Mouse (Mus musculus) intestine, embryonic 15.5 days (tissue): ENCODE measurements around the gene Jag1. TPM values are rescaled to one million over a fixed set of nuclear protein-coding genes. Genes with fewer than 3 reads are reported as not detected.

Experiments used
- ATAC-seq: fragments of 200-750 bp; cut with Nextera tagmentation; 2 replicates; pipeline ENCODE4 v1.8.0; 2017; ENCODE audit warnings: moderate TSS enrichment, moderate library complexity
- H3K27ac ChIP-seq: fragments of 300-500 bp; sonication (generic); 2 replicates; pipeline ENCODE4 v1.5.1; 2015; ENCODE audit warnings: mild to moderate bottlenecking, inconsistent platforms
- H3K27me3 ChIP-seq: fragments of 300-500 bp; sonication (generic); replicated peaks from 2 replicates; pipeline ENCODE4 v1.6.1; 2015; ENCODE audit warnings: inconsistent platforms
- H3K36me3 ChIP-seq: fragments of 300-500 bp; sonication (generic); 2 replicates; pipeline ENCODE4 v1.6.1; 2015; ENCODE audit warnings: inconsistent platforms
- H3K4me1 ChIP-seq: fragments of 300-500 bp; sonication (generic); replicated peaks from 2 replicates; pipeline ENCODE4 v1.6.1; 2015; ENCODE audit warnings: inconsistent platforms
- H3K4me2 ChIP-seq: fragments of 300-500 bp; sonication (generic); replicated peaks from 2 replicates; pipeline ENCODE4 v1.6.1; 2015; ENCODE audit warnings: mild to moderate bottlenecking, inconsistent platforms
- H3K4me3 ChIP-seq: fragments of 300-500 bp; sonication (generic); replicated peaks from 2 replicates; pipeline ENCODE4 v1.5.1; 2015; ENCODE audit warnings: inconsistent platforms
- H3K9ac ChIP-seq: fragments of 300-500 bp; sonication (generic); 2 replicates; pipeline ENCODE4 v1.6.1; 2015; ENCODE audit warnings: inconsistent platforms
- H3K9me3 ChIP-seq: fragments of 300-500 bp; sonication (generic); 2 replicates; pipeline ENCODE4 v1.6.1; 2016; ENCODE audit warnings: inconsistent platforms
- WGBS: fragments of 180-500 bp; shearing (Covaris S2); methylation state at CpG from one replicate; pipeline ENCODE4 v1.1.7; 2015; 5-methylcytosine and 5-hydroxymethylcytosine counted together
- polyA plus RNA-seq: library from polyadenylated mRNA; unstranded; fragments of >200 nt; fragmentation: Nextera tagmentation; extraction: Ambion mirVana; gene quantifications from 2 replicates; pipeline ENCODE4 v1.2.1, GENCODE M21; 2015

Jag1 gene
- polyA plus RNA-seq, 1 experiment from 2014 or later = 18.3 TPM

DNA sequence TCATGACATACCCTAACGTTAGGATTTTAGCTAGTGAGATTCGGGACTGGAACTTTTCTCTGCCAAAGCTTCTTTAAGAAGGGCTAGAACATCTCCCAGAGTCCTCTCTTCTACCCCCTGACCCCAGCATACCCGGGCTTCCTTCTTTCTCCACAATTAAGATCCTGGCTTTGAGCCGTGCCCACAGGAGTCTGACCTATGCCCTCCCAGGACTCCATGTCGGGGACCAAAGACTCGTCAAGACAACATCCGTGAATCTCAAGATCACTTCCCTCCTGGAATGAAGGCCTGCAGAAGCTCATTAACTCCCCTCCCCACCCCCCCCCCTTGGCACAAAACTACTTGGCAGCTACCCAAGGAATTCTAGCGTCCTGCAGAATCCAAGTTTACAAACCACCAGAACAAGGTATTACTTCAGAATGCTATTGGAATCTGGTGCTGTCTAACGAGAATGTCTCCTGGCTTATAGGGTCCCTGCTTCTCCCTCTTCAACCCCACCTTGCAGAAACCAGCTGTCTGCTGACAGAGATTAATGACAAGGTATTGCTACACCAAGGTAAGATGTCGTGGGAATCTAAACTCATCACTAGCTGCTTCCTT lies 36.6 kb downstream of the Jag1 start:
- no peaks in the 10 kb centered on the region for H3K9me3 ChIP-seq
- no peak overlapping the region for H3K27ac ChIP-seq
- no peaks in the 10 kb centered on the region for H3K27me3 ChIP-seq
- WGBS = 33% methylated on average over 10 of the region's 10 CpGs
- no peak overlapping the region for H3K4me3 ChIP-seq
- H3K9ac ChIP-seq = no peak overlapping the region
- H3K4me1 ChIP-seq = peaks cover 11% of the 10 kb centered on the region; the same call in 1 of the 2 replicates
- H3K4me2 ChIP-seq = no peak overlapping the region
- peaks cover 4% of the 10 kb centered on the region; the same call in 1 of the 2 replicates for H3K36me3 ChIP-seq
- ATAC-seq = 0 out of 2 replicates have a peak, but pooled peaks have one; percentile 28

GRCm38 (mm10) chr2:137078771-137079170 lies 37.7 kb downstream of the Jag1 start:
- Histone ChIP-seq H3K36me3 (no peaks in the 10 kb centered on the region), H3K9ac (no peak overlapping the region), H3K27ac (0 out of 2 replicates have a peak overlapping the region, but pooled peaks have one; percentile 0), H3K4me3 (no peak overlapping the region), H3K9me3 (no peaks in the 10 kb centered on the region), H3K4me2 (no peak overlapping the region), H3K4me1 (peaks cover 11% of the 10 kb centered on the region; the same call in 1 of the 2 replicates), H3K27me3 (no peaks in the 10 kb centered on the region)
- WGBS = 64% methylated on average over 4 of the region's 4 CpGs
- no peak for ATAC-seq

GRCm38 (mm10) chr2:137074313-137074620 lies 42.2 kb downstream of the Jag1 start:
- no peaks in the 10 kb centered on the region for H3K9me3 ChIP-seq
- H3K4me3 ChIP-seq = no peak overlapping the region
- H3K9ac ChIP-seq = no peak overlapping the region
- no peak for ATAC-seq
- no peak overlapping the region for H3K27ac ChIP-seq
- no peaks in the 10 kb centered on the region for H3K4me1 ChIP-seq
- no peaks in the 10 kb centered on the region for H3K36me3 ChIP-seq
- no peak overlapping the region for H3K4me2 ChIP-seq
- WGBS = 42% methylated on average over 2 of the region's 2 CpGs
- H3K27me3 ChIP-seq = no peaks in the 10 kb centered on the region

DNA sequence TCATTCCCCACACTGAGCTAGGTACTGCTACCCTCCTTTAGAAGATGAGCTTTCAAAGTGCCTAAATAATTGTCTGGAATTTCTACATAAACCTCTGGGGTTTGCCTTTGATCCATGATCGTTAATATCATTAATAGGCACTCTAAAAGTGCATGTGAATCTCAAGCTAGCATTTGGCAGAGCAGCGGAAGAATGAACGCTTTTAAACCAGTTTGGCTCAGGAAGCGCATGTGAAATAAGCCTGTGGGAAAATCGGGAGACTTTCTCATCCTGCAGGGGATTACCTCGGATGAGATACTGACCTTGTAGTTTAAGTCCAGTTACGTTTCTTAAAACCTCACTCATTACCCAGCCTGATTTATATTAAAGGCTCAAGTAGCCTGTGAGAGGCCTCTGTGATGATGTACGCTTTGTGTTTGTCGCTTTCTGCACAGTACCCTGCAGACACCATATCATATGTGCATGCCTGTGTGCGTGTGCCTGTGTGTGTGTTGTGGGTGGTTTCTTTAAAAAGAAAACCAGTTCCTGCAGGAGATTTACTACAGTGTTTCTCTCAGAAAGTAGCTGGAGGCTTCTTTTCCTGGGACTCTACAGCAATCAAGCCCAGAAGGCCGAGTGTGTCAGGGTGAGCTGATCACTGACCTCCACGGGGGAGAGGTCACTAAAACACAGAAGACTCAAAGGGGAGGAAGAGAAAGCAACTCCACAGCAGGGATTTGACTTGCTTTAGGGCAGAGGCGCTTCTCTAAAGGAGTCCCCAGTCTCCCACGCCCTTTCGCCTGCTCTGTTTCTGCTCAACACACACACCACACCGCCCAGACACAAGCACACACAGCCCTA lies 42.8 kb downstream of the Jag1 start:
- ATAC-seq = no peak
- no peaks in the 10 kb centered on the region for H3K9me3 ChIP-seq
- H3K27me3 ChIP-seq = no peaks in the 10 kb centered on the region
- H3K27ac ChIP-seq = 0 out of 2 replicates have a peak overlapping the region, but pooled peaks have one; percentile 9
- no peaks in the 10 kb centered on the region for H3K4me1 ChIP-seq
- H3K9ac ChIP-seq = no peak overlapping the region
- H3K4me3 ChIP-seq = no peak overlapping the region
- 54% methylated on average over 16 of the region's 16 CpGs for WGBS
- no peaks in the 10 kb centered on the region for H3K36me3 ChIP-seq
- no peak overlapping the region for H3K4me2 ChIP-seq

DNA sequence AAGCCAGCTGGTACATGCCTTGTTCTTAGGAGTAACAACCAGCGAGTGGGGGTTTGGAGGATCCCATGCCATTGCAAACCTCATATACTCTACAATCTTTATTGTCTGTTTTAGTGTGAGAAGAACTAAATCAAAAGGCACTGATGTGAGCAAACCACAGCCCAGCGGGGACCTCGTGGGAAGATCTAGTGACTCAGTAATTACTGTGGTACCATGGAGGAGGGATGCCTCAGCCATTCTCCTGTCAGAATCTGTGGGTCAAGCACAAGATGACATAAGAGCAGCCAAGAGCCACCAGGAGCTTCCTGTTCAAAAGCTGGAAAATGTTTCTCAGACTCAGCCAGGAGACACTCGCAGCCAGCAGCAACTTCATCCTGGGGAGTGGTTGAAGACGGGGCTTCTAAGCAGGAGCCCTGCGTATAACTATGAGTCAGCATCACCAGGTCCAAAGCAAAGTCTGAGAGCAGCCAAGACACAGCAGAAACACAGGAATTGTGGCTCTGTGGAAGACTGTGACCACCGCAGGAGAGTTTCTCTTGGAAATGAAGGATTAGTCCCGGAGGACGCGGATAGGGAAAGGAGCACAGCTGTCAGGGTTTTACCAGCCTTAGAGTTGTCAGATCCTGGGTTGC lies 48.8 kb downstream of the Jag1 start:
- Histone ChIP-seq H3K36me3 (no peaks in the 10 kb centered on the region), H3K9me3 (no peaks in the 10 kb centered on the region), H3K27ac (no peak overlapping the region), H3K4me2 (no peak overlapping the region), H3K9ac (no peak overlapping the region), H3K4me3 (no peak overlapping the region), H3K27me3 (no peaks in the 10 kb centered on the region), H3K4me1 (no peaks in the 10 kb centered on the region)
- 76% methylated on average over 10 of the region's 10 CpGs for WGBS
- ATAC-seq = no peak

- Histone ChIP-seq H3K9ac (no peak overlapping the region), H3K27ac (no peak overlapping the region), H3K36me3 (no peaks in the 10 kb centered on the region), H3K4me3 (no peak overlapping the region), H3K9me3 (no peaks in the 10 kb centered on the region), H3K4me2 (no peak overlapping the region), H3K4me1 (no peaks in the 10 kb centered on the region), H3K27me3 (no peaks in the 10 kb centered on the region)
- WGBS = 81% methylated on average over 3 of the region's 3 CpGs
- ATAC-seq = no peak
Observed at GRCm38 (mm10) chr2:137064513-137064912, 51.9 kb downstream of the Jag1 start.

DNA sequence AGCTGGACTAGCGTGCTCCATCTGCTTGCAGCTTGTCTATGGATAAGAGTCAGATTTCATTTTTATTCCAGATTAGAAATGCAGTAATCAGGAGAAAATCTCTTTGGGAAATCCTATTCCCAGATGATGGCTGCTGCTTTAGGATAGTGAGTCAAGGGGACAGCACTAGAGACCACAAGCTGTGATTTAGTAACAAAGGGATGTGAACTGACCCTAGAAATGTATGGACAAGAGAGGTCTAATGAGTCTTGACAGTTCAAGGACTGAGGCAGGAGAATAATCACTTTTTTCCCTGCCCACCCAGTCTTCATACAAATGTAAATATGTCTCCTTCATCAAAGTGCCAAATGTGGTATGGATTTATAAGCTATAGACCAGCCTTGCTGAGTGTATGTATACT lies 52.6 kb downstream of the Jag1 start:
- no peak overlapping the region for H3K4me2 ChIP-seq
- H3K9me3 ChIP-seq = no peaks in the 10 kb centered on the region
- no peak overlapping the region for H3K4me3 ChIP-seq
- no peaks in the 10 kb centered on the region for H3K27me3 ChIP-seq
- H3K27ac ChIP-seq = no peak overlapping the region
- H3K4me1 ChIP-seq = 0 out of 2 replicates have a peak, but pooled peaks cover 3% of the 10 kb centered on the region
- no peaks in the 10 kb centered on the region for H3K36me3 ChIP-seq
- WGBS = 88% methylated on average over 1 of the region's 1 CpGs
- ATAC-seq = no peak
- no peak overlapping the region for H3K9ac ChIP-seq

DNA sequence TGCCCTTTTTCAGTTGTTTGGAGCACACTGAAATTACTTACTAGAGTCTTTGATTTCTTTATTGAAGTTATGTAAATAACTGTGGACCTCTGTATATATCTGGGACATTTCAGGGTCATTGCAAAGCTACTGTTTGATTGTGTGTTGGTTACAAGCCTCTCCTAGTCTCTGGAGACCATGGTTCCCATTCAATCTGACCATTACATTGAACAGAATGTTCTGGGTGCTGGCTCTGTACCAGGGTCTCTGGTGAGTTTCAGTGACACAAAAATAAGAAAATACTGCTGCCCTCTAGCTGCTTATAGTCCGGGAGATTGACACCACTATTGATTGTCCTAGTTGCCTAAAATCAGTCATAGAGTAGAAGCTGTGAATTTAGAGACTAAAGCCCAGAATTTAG lies 66.5 kb downstream of the Jag1 start:
- ATAC-seq = no peak; the same call in 1 of the 2 replicates

GRCm38 (mm10) chr2:137049367-137049766 lies 67.1 kb downstream of the Jag1 start:
- no peak overlapping the region for H3K27ac ChIP-seq
- 65% methylated on average over 2 of the region's 2 CpGs for WGBS
- H3K4me2 ChIP-seq = no peak overlapping the region
- H3K36me3 ChIP-seq = no peaks in the 10 kb centered on the region
- no peaks in the 10 kb centered on the region for H3K9me3 ChIP-seq
- H3K4me1 ChIP-seq = no peaks in the 10 kb centered on the region
- no peak overlapping the region for H3K9ac ChIP-seq
- ATAC-seq = no peak
- no peaks in the 10 kb centered on the region for H3K27me3 ChIP-seq
- no peak overlapping the region for H3K4me3 ChIP-seq

More for the DNA sequence above, 66.5 kb downstream of the Jag1 start:
- 56% methylated on average over 1 of the region's 1 CpGs for WGBS
- Histone ChIP-seq H3K36me3 (no peaks in the 10 kb centered on the region), H3K27ac (no peak overlapping the region), H3K27me3 (no peaks in the 10 kb centered on the region), H3K9ac (no peak overlapping the region), H3K9me3 (no peaks in the 10 kb centered on the region), H3K4me3 (no peak overlapping the region), H3K4me1 (no peaks in the 10 kb centered on the region), H3K4me2 (no peak overlapping the region)

GRCm38 (mm10) chr2:137044122-137044521 lies 72.3 kb downstream of the Jag1 start:
- no peaks in the 10 kb centered on the region for H3K4me1 ChIP-seq
- no peaks in the 10 kb centered on the region for H3K27me3 ChIP-seq
- no peak for ATAC-seq
- H3K9me3 ChIP-seq = no peaks in the 10 kb centered on the region
- H3K27ac ChIP-seq = no peak overlapping the region
- no peak overlapping the region for H3K4me3 ChIP-seq
- whole genome bisulfite sequencing = 91% methylated on average over 2 of the region's 2 CpGs
- H3K4me2 ChIP-seq = no peak overlapping the region
- no peaks in the 10 kb centered on the region for H3K36me3 ChIP-seq
- H3K9ac ChIP-seq = no peak overlapping the region
